Mouse (Mus musculus) embryonic facial prominence, embryonic 10.5 days (tissue): Measurements from ENCODE around the gene Flnb. TPM values are rescaled to one million over a fixed set of nuclear protein-coding genes. Genes with fewer than 3 reads are reported as not detected.

Source experiments
- DNase-seq: peaks from one replicate; pipeline ENCODE4 v3.0.0-alpha.2; 2017; ENCODE audit warnings: low spot score
- H3K27ac ChIP-seq: fragments of 300-500 bp; sonication (generic); replicated peaks from 2 replicates; pipeline ENCODE4 v1.5.1; 2016; ENCODE audit warnings: mild to moderate bottlenecking
- H3K27me3 ChIP-seq: fragments of 300-500 bp; sonication (generic); replicated peaks from 2 replicates; pipeline ENCODE4 v1.6.1; 2016; ENCODE audit warnings: low read depth, mild to moderate bottlenecking; ENCODE audit not compliant: poor library complexity, severe bottlenecking
- H3K36me3 ChIP-seq: fragments of 300-500 bp; sonication (generic); replicated peaks from 2 replicates; pipeline ENCODE4 v1.6.1; 2016; ENCODE audit warnings: mild to moderate bottlenecking, moderate library complexity
- H3K4me1 ChIP-seq: fragments of 300-500 bp; sonication (generic); 2 replicates; pipeline ENCODE4 v1.6.1; 2016
- H3K4me3 ChIP-seq: fragments of 300-500 bp; sonication (generic); 2 replicates; pipeline ENCODE4 v1.5.1; 2016; ENCODE audit warnings: mild to moderate bottlenecking, moderate library complexity
- H3K9me3 ChIP-seq: fragments of 300-500 bp; sonication (generic); 2 replicates; pipeline ENCODE4 v1.6.1; 2016; ENCODE audit warnings: mild to moderate bottlenecking
- WGBS: fragments of 180-500 bp; shearing (Covaris S2); methylation state at CpG from one replicate; pipeline ENCODE4 v1.1.7; 2016; 5-methylcytosine and 5-hydroxymethylcytosine counted together
- polyA plus RNA-seq: library from polyadenylated mRNA; unstranded; fragments of >200 nt; fragmentation: Nextera tagmentation; extraction: Ambion mirVana; gene quantifications from 2 replicates; pipeline ENCODE4 v1.2.1, GENCODE M21; 2016

The Flnb gene
- polyA plus RNA-seq, 1 experiment from 2014 or later = 20.4 TPM

DNA sequence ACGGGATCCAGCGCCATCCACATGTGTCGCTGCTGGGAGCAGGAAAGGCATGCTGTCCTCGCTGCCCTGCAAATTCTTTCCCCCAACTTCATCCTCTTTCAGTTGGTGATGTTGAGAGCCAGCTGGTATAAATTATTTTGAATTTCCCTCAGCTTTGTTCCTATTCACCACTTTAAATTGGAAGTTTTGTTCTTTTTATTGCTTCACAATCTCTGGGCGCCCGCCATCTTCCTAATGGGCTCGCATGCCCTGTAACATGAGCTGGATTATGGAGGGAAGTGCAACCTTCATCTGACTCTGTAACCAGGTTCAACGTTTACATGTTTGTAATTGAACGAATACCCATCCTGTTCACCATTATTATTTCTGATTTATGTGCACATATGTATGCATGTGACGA is 38.6 kb downstream of the Flnb start:
- H3K4me3 ChIP-seq = no peak overlapping the region
- no peak for DNase-seq
- 70% methylated on average over 10 of the region's 10 CpGs for WGBS
- H3K9me3 ChIP-seq = no peaks in the 10 kb centered on the region
- peaks cover 53% of the 10 kb centered on the region for H3K4me1 ChIP-seq
- no peaks in the 10 kb centered on the region for H3K27me3 ChIP-seq
- no peak overlapping the region; the same call in 1 of the 2 replicates for H3K27ac ChIP-seq
- H3K36me3 ChIP-seq = no peaks in the 10 kb centered on the region

DNA sequence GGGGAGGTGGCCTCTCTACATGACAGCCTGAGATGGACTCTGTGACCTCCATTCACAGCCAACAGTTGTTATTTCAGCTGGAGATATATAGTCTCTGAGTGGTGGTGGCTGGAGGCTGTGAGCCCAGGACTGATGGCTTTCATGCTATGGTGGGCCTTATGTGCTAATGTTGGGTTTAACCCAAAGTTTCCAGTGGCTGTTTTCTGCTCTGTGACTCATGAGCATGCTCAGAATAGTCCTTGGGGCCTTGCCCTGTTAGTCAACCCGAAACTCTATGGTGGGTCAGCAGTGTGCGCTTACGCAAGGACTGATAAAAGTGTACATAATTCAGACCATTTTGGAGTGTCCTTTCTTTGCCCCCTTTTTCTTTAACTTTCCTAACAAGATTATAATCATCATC is 40.1 kb downstream of the Flnb start:
- Histone ChIP-seq H3K4me1 (peaks cover 45% of the 10 kb centered on the region), H3K27ac (no peak overlapping the region), H3K9me3 (no peaks in the 10 kb centered on the region), H3K4me3 (no peak overlapping the region), H3K36me3 (no peaks in the 10 kb centered on the region), H3K27me3 (no peaks in the 10 kb centered on the region)
- no peak for DNase-seq
- 95% methylated on average over 3 of the region's 3 CpGs for WGBS

DNA sequence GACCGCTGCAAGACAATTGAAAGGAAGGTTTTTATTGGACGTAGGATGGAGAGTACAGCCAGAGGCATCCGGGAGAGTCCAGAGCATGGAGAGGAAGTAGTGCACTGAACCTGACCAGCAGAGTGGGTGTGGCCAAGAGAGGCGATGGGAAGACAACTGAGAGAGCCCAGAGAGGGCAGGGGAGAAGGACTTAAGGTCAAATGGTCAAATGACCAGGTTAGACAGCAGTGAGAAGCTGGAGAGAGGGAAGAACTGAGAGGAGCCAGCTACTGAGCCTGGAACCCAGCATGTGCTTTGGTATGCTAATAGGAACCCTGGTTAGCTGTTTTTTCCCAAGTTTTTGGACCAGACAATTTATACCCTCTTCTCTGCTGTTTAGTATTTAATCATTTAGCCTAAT is 40.7 kb downstream of the Flnb start:
- no peaks in the 10 kb centered on the region for H3K36me3 ChIP-seq
- DNase-seq = no peak
- no peak overlapping the region for H3K4me3 ChIP-seq
- H3K4me1 ChIP-seq = peaks cover 43% of the 10 kb centered on the region
- no peaks in the 10 kb centered on the region for H3K9me3 ChIP-seq
- no peaks in the 10 kb centered on the region for H3K27me3 ChIP-seq
- 59% methylated on average over 4 of the region's 4 CpGs for WGBS
- H3K27ac ChIP-seq = no peak overlapping the region

DNA sequence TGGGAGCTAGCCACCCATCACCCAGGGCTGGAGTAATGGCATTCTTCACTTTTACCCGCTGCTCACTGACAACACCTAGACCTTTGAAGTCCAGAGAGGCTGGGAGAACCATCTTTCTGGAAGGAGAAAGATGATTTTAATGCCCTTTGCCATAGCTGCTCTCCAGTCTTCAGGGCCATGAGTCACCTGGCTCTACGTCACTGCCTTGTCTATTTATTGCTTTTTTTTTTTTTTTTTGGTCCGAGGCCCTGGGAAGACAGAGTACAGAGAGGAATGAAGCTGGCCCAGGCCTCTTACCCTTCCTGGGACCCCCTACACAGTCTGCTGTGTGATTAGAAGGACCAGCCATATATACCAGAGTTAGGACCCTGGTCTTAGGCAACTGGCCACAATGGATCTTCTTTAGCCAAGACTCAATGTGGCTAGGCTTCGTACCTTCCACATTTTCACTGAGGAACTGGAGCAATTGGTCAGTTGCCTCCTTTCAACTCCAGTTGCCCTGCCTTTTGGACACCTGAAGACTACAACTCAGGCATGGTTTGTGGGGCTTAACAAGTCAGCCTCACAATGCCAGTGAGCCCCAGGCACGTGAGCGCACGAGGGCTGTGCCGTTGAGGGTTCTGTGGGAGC is 42.9 kb downstream of the Flnb start:
- 86% methylated on average over 8 of the region's 8 CpGs for WGBS
- Histone ChIP-seq H3K27me3 (no peaks in the 10 kb centered on the region), H3K36me3 (no peaks in the 10 kb centered on the region), H3K4me3 (no peak overlapping the region), H3K4me1 (peaks cover 32% of the 10 kb centered on the region), H3K9me3 (no peaks in the 10 kb centered on the region), H3K27ac (no peak overlapping the region)
- DNase-seq = no peak

DNA sequence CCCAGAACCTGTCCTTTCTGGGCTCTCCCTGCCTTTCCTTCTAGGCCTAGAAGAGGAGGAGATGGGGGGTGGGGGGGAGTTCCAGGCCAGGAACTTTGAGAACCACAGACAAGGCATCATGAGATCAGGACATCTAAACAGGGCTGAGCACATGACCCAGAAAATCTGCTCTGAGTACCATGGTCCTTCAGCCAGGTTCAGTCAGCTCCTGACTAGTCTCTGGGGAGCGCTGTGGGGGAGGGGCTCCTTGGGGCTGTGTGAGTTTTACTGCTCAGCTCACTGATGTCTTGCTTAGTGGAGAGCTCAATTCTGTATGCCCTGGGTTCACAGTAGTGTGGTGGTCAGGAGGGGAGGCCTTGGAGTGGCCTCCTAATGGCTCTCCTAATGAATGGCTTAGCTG is 43.5 kb downstream of the Flnb start:
- Histone ChIP-seq H3K4me3 (no peak overlapping the region), H3K9me3 (no peaks in the 10 kb centered on the region), H3K27me3 (no peaks in the 10 kb centered on the region), H3K27ac (no peak overlapping the region), H3K36me3 (no peaks in the 10 kb centered on the region), H3K4me1 (peaks cover 26% of the 10 kb centered on the region)
- WGBS = 88% methylated on average over 1 of the region's 1 CpGs
- DNase-seq = peak; percentile 30

DNA sequence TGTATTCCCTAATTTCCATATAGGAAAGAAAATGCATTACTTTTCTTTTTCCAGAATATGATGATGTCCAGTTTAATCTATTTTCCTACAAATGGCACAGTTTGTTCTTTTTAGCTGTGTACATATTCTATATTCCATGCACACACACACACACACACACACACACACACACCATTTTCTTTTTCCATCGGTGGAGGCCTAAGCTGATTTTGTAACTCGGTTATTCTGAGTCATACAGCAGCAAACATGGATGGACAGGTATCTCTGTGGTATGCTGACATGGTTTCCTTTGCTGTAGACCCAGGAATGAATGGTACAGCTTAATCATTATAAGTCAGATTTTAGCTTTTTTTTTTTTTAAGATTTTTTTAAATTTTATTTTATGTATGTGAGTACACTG is 44.5 kb downstream of the Flnb start:
- Histone ChIP-seq H3K36me3 (no peaks in the 10 kb centered on the region), H3K27me3 (no peaks in the 10 kb centered on the region), H3K9me3 (no peaks in the 10 kb centered on the region), H3K27ac (no peak overlapping the region), H3K4me1 (peaks cover 18% of the 10 kb centered on the region), H3K4me3 (no peak overlapping the region)
- 93% methylated on average over 2 of the region's 2 CpGs for WGBS
- no peak for DNase-seq

DNA sequence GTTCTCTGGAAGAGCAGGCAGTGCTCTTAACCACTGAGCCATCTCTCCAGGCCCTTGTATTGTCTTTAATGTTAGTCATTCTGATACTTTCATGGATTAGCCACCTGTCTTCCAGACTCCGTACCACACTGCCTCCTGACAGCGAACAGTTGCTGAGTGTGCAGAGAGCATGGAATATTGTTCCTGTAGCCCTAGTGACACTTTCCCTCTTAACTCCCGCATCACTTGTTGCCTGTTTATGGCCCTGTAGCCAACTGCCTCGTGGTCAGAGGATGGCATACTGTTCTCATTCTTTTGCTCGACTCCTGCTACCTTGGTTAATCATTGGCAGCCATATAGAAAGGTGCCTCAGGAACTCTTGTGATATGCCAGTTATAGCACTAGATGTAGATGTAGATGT is 45.4 kb downstream of the Flnb start:
- H3K27me3 ChIP-seq = no peaks in the 10 kb centered on the region
- 94% methylated on average over 5 of the region's 5 CpGs for WGBS
- no peaks in the 10 kb centered on the region for H3K9me3 ChIP-seq
- no peak overlapping the region for H3K27ac ChIP-seq
- peaks cover 9% of the 10 kb centered on the region for H3K36me3 ChIP-seq
- H3K4me1 ChIP-seq = peaks cover 24% of the 10 kb centered on the region
- H3K4me3 ChIP-seq = no peak overlapping the region
- no peak for DNase-seq

DNA sequence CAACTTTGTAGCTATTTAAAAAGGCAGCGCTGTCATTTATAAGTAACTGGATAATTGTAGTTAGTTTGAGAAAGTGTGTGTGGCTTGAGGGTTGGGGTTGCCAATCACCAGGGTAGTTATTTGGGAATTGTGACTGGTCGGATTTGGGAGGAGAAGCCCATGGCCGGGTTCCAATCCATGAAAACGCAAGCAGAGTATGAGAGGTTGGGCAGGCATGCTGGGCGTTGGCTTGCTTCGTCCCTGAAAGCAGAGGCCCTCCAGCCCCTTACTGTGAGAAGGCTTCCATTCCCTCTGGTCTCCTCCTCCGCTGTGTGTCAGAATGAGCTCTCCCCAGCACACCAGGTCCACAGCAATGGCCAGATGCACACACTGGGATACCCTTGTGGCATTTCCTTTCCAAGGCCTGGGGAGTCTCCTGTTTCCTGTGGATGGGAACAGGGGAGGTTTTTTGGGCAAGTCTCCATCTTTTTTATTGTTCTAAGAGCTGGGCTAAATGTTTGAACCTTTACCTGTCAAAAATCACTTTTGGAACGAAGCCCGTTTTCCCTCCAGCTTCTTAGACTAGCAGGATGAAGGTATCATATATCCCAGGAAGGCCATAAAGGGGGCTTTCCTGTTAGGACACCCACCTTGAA is 46.2 kb downstream of the Flnb start:
- Histone ChIP-seq H3K4me3 (no peak overlapping the region), H3K36me3 (peaks cover 10% of the 10 kb centered on the region), H3K27me3 (no peaks in the 10 kb centered on the region), H3K27ac (no peak overlapping the region; the same call in 1 of the 2 replicates), H3K9me3 (no peaks in the 10 kb centered on the region), H3K4me1 (peaks cover 24% of the 10 kb centered on the region)
- DNase-seq = no peak
- WGBS = 81% methylated on average over 9 of the region's 9 CpGs

DNA sequence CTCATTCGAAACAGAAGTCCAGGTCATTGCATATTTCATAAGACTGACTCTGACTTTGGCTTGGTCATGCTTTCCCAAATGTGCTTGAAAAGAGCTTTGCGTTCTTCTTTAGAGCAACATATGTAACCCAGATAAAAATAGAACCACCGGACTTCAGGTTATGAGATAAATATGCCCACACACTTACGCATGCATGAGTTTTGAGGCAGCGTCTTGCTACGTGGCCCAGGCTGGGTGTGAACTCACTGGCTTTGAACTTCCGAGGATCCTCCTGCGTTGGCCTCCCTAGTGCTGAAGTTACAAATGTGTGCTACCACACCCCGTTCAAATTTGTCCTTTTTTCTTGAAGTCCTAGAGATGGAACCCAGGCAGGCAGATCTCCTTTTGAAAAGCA is 46.7 kb downstream of the Flnb start:
- H3K27me3 ChIP-seq = no peaks in the 10 kb centered on the region
- no peak overlapping the region for H3K27ac ChIP-seq
- 91% methylated on average over 9 of the region's 9 CpGs for WGBS
- peaks cover 12% of the 10 kb centered on the region for H3K36me3 ChIP-seq
- no peaks in the 10 kb centered on the region for H3K9me3 ChIP-seq
- peaks cover 24% of the 10 kb centered on the region for H3K4me1 ChIP-seq
- DNase-seq = no peak
- H3K4me3 ChIP-seq = no peak overlapping the region

DNA sequence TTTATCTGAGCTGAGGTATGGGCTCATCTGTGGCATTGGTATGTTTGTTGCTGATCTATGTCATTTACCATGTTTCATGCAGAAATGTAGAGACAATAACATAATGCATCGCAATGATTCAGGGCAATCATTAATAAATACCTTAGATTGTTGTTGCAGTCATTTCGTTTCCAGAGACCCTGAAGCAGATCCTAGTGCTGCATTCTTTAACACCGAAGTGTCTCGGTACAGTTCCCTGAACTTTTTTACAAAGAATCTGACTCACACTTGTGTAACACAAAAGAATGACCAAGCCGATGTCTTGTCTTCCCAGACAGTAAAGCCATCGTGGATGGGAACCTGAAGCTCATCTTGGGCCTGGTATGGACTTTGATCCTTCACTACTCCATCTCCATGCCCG is 49.5 kb downstream of the Flnb start:
- peaks cover 19% of the 10 kb centered on the region for H3K36me3 ChIP-seq
- H3K4me3 ChIP-seq = no peak overlapping the region
- H3K4me1 ChIP-seq = peaks cover 17% of the 10 kb centered on the region
- WGBS = 92% methylated on average over 7 of the region's 7 CpGs
- H3K27me3 ChIP-seq = no peaks in the 10 kb centered on the region
- H3K9me3 ChIP-seq = no peaks in the 10 kb centered on the region
- DNase-seq = no peak
- H3K27ac ChIP-seq = no peak overlapping the region

DNA sequence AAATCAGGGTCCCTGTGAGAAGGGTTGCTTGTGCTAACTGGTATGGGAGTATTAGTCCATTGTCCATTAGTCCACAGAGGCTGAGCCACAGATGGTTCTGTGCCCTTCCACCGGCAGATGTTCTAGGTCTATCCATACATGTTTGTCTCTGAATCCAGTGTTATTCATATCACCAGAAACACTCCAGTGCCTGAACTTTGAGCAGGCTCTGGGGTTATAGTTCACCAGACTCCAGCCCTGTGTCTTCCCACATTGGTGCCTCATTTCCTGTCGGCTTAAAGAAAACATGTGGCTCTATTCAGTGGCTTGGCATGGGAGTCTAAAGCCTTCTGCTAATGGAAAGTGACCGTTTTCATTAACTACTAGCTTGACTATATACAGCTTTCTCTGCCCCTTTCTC is 50.1 kb downstream of the Flnb start:
- Histone ChIP-seq H3K4me1 (peaks cover 17% of the 10 kb centered on the region), H3K27ac (no peak overlapping the region), H3K4me3 (no peak overlapping the region), H3K36me3 (peaks cover 20% of the 10 kb centered on the region), H3K27me3 (no peaks in the 10 kb centered on the region), H3K9me3 (no peaks in the 10 kb centered on the region)
- DNase-seq = no peak
- 64% methylated on average over 3 of the region's 3 CpGs for WGBS

DNA sequence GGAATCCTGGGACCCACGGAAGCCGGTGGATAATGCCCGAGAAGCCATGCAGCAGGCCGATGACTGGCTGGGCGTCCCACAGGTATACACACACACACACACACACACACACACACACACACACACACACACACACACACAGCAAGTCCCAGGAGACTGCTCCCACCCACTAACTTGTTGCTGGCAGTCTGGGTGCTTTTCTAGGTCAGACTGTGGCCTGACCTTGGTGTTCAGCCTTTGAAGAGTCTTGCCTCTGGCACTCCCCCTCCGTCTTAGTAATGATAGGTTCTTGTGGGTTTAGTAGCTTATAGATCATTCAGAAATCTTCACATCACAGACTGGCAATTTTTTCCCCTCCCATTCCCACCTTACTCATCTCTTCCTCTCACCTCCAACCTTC is 52.0 kb downstream of the Flnb start:
- 96% methylated on average over 6 of the region's 6 CpGs for WGBS
- Histone ChIP-seq H3K36me3 (peaks cover 37% of the 10 kb centered on the region), H3K4me3 (no peak overlapping the region), H3K27ac (no peak overlapping the region), H3K9me3 (no peaks in the 10 kb centered on the region), H3K4me1 (0 out of 2 replicates have a peak, but pooled peaks cover 7% of the 10 kb centered on the region), H3K27me3 (no peaks in the 10 kb centered on the region)
- no peak for DNase-seq

DNA sequence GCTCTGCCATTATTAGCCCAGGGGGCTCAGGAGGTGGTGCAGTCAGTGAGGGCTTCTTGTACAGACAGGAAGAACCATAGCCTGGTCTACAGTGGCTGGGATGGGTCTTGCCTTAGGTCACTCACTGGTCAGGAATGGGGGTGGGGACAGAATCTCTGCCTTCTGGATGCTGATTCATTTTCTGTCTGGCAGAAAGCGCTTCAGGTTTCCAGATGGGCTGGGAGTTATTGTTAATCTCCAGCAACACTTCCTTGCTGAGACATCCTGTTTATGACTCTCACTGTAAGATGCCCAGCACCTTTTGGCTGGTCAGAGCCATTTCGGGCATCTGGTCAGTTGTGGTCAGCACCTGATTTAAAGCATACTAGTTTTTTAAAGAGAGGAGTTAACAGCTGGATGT is 55.8 kb downstream of the Flnb start:
- no peaks in the 10 kb centered on the region for H3K9me3 ChIP-seq
- no peak for DNase-seq
- H3K27me3 ChIP-seq = no peaks in the 10 kb centered on the region
- H3K4me3 ChIP-seq = no peak overlapping the region
- 92% methylated on average over 2 of the region's 2 CpGs for whole genome bisulfite sequencing
- no peaks in the 10 kb centered on the region for H3K4me1 ChIP-seq
- H3K36me3 ChIP-seq = peaks cover 45% of the 10 kb centered on the region
- H3K27ac ChIP-seq = no peak overlapping the region
